Mouse (Mus musculus) CD4-positive helper T cell, adult 2 months (primary cell): ENCODE results near the gene Rnf157.
A peak's percentile ranks its signal among the peaks of the same experiment; 100 is the strongest.
"Not testable (repeated sequence)": the region's sequence is repeated elsewhere in the genome, so short reads cannot be mapped to it uniquely, and the experiment has no call there.

Experiments used
- DNase-seq: peaks from one replicate; pipeline ENCODE4 v3.0.0-alpha.2; 2012; ENCODE audit warnings: low read depth, missing footprints, low spot score

The Rnf157 gene

DNA sequence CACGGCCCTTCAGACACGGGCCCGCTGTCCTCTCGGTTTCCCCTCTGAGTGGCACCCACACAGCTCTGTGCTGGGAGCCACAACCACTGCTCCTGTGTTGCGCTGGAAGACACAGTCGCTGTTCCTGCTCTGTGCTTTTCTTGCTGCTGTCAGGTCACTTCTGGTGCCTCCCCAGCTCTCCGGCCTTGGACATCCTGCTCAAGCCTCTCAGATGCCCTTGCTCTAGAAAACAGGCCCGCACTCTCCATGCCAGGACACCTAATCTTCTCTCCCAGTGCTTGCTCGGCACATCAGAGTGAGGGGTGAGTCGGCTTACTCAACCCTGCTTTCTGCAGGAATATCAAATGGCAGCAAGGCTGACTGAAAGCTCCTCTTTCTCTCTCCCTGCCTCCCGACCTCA lies 28.7 kb downstream of the Rnf157 start:
- no peak for DNase-seq

DNA sequence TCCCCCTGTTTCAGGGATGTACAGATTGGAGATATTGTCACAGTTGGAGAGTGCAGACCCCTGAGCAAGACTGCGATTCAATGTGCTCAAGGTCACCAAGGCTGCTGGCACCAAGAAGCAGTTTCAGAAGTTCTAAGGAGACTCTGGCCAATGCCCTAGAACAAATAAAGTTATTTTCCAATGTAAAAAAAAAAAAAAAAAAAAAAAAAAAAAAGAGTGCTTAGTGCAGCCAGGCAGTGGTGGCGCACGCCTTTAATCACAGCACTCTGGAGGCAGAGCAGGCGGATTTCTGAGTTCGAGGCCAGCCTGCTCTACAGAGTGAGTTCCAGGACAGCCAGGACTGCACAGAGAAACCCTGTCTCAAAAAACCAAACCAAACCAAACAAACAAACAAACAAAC lies 29.8 kb downstream of the Rnf157 start:
- DNase-seq = not testable (repeated sequence)

DNA sequence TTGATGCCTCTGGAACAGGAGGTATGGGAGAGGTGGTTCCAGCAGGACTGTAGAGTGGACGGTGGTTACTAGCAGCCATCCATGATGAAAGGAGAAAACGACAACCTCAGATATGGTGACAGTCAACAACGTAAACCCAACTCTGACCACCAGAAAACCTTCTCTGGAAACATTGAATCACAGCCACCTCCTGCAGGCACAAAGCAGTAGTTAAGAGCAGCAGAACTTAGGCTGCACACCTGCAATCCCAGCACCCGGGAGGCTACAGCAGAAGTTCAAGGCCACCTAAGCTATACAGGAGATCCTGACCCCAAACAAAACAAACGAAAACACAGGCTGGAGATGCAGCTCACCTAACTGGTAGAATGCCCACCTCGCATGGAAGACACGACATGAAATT lies 32.1 kb downstream of the Rnf157 start:
- DNase-seq = no peak

DNA sequence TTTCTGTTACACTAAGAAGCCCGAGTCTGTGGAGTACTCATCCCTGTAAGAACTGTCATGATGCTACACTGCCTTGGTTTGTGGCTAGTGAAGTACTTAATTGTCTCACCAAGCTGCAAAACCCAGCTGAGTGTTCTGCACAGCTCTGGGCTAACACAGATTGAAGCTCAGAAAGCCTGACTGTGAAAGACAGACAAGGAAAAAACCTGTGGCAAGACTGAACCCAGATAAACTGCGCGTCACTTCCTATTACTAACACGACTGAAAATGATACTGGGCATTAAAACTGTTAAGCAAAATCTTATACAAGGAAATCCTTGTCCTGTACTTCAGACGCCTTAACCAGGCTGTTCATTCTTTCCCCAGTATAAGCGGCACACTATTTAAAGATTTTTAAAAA lies 33.3 kb downstream of the Rnf157 start:
- DNase-seq = peak; percentile 65

DNA sequence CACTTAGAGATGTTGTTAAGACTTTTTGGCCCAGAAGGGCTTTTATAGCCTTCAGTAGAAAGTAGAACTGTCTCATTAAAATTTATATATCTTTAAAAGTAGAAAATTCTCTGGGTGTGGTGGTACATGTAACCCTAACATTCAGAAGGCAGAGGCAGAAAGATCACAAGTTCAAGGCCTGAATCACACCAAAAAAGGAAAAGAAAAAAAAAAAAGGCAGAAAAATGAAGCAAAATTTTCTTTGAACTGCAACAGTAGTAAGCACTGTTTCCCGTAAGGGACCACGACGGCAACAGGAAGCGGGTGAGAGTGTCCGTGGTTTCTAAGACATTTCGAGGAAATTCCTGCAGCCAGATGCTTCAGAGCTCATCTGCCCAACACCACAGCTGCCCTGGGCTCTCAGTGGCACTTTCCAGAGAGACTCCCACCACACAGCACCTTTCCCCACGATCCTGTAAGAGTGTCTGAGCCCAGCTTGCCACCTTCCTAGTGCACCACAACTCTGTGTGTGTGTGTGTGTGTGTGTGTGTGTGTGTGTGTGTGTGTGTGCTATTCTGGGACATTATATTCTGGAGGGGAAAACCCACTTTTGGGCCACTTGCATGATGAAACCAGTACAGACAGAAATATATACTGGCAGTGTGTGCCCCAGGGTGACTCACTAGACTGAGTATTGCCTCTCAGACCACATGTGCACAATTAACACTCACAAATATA lies 35.7 kb downstream of the Rnf157 start:
- peak; percentile 87 for DNase-seq

DNA sequence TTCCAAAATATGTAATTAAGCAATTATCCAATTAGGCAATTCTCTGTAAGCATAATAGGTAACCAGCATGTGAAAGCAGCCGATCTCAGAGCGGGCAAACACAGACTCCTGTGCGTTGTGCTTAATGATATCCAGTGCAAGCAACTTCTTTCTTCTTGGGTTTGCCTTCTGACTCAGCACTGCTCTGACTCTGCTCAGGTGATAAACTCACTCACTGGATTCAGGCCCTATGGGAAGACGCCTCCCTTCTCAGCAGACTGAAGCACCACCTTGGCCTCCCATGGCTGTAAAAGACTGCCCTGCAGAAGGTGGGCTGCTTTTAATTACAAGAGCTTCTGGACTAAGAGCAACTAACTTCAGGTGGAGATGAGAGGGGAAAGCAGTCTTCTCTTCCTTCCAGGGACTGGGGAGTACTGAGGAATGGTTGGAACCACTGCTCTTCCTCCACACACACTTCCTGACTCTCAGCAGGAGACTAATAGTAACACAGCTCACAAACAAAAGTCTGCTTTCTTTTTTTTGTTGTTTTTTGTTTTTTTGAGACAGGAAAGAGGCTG lies 40.9 kb downstream of the Rnf157 start:
- DNase-seq = no peak

DNA sequence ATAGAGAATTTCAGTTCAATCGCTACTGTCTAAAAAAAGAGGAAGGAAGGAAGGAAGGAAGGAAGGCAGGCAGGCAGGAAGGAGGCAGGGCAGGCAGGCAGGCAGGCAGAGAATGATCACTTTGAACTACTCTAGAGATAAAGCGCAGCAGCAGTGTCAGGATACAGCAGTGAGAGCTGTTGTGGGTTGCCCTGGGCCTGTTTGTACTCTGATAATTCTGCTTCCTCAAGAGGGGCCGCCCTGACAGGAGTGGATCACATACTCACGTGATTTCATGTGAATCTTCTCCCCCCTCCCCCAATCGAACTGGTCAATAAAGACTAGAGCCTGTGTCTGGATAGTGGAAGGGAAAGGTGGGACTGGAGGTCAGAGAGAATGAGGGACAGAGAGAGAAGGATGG lies 43.2 kb downstream of the Rnf157 start:
- DNase-seq = peak; percentile 66

DNA sequence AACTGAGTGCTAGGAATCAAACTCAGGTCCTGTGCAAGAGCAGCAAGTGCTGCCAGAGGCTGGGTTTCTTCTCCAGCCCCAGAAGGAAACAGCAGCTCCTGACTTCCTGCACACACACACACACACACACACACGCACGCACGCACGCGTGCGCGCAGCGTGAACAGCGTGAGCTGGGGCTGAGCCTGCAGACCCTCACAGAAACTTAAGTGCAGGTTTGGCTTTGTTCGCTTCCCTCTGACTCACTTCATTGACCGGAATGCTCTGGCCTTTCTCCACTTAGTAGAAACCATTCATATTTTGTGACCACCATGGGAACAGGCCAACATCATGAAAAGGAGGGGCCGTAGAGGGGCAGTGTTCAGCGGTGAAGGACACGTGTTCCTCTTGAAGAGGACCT lies 43.8 kb downstream of the Rnf157 start:
- peak; percentile 59 for DNase-seq

DNA sequence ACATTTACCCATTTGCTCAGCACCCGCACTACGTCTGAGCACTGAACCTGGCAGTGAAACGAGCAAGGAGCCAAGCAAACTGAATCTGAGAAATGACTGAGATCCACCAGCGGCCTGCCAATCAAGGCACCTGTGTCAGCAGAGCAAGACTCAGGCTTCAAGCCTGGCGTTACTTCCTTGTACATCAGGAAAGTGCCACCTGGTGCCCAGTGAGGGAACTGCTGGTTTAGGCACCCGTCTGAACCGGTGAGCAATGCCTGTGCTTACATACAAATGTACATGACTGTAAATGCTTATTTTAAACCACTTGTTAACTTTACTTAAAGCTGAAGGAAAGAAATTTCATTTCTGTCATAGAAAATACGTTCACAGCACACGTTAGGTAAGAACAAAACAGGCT lies 44.7 kb downstream of the Rnf157 start:
- peak; percentile 89 for DNase-seq

DNA sequence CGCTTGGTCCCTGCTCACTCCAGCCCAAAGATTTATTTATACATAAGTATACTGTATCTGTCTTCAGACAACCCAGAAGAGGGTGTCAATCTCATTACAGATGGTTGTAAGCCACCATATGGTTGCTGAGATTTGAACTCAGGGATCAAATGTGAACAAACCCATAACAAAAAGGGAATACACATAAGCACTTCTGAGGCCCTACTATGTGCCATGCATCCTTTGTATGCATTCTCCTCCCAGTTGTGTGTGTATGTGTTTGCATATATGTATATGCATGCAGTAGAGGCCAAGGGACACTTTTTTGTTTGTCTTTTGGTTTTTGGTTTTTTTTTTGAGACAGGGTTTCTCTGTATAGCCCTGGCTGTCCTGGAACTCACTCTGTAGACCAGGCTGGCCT lies 46.2 kb downstream of the Rnf157 start:
- DNase-seq = no peak

DNA sequence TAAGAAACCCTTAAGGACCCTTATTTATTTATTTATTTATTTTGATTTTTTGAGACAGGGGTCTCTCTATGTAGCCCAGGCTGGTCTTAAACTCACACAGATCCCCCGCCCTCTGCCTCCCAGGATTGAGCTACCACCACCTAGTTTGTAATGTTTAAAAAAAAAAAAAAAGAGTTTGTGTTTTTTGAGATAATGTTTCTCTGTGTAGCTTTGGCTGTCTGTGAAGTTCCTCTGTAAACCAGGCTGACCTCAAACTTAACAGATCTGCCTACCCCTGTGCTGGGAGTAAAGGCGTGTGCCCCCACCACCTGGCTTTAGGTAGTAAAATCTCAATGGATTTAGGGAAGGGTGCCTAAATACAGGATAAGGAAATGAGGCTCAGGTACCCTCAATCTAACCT lies 46.7 kb downstream of the Rnf157 start:
- no peak for DNase-seq

DNA sequence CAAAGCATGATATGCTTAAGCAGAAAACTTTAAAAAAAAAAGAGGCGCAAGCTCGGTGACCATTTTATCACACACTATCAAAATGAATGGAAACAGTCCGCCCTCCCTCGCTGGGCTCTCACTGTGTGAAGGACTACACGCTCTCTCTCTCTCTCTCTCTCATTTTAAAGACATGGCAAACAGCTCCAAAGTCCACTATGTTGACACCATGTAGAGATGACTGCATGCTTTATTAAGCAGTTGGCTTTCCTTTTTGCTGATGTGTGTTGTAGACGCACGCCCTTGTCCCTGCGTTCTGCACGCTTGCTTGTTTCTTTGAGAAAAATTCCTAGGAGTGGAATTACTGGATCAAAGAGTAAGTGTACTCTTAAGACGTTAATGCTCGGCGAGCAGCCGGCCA lies 47.4 kb downstream of the Rnf157 start:
- DNase-seq = no peak

DNA sequence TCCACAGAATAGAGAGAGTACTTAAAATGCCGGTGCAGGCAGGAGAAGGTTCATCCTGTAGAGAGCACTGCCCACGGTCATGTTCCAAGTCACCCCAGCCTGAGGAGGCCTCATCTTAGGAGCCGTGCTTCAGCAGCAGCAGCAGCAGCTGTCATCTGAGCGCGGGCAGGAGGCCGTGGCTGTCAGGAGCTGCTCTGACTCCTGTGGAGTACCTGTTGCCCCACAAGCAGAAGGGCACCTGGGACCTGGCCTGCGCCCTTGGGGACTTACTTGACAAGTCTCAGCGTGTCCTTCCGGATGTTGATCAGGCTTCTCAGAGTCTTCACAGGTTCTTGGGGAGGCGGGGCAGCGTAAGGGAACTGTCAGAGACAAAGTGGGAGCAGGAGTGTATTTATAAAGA lies 50.8 kb downstream of the Rnf157 start:
- no peak for DNase-seq

DNA sequence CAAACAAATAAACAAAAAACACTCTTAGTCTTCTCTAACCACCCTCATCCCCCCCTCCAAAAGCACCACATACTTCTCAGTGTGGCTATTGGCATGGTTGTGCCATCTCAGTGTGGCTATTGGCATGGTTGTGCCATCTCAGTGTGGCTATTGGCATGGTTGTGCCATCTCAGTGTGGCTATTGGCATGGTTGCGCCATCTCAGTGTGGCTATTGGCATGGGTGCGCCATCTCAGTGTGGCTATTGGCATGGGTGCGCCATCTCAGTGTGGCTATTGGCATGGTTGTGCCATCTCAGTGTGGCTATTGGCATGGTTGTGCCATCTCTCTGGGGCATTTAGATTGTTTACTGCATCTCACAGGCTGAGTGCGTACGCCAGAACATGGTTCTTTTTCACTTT lies 51.9 kb downstream of the Rnf157 start:
- not testable (repeated sequence) for DNase-seq

DNA sequence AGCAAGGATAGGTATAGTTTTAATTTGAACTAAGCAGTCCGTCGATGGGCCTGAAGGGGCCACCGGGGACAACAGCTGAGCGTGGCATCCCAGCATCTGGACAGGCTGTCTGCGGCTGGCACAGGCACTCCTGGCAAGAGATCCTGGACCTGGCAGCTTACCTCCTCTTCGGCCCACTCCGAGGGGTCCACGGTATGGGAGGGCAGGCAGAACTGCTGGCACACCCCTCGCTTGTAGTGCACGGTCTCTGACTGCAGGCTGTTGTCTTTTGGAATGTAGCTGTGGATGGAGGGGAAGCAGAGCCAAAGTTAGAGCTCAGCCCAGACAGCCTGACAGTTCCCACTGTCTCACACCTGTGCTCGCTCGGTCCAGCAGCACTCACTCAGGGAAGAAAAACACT lies 53.2 kb downstream of the Rnf157 start:
- DNase-seq = no peak

DNA sequence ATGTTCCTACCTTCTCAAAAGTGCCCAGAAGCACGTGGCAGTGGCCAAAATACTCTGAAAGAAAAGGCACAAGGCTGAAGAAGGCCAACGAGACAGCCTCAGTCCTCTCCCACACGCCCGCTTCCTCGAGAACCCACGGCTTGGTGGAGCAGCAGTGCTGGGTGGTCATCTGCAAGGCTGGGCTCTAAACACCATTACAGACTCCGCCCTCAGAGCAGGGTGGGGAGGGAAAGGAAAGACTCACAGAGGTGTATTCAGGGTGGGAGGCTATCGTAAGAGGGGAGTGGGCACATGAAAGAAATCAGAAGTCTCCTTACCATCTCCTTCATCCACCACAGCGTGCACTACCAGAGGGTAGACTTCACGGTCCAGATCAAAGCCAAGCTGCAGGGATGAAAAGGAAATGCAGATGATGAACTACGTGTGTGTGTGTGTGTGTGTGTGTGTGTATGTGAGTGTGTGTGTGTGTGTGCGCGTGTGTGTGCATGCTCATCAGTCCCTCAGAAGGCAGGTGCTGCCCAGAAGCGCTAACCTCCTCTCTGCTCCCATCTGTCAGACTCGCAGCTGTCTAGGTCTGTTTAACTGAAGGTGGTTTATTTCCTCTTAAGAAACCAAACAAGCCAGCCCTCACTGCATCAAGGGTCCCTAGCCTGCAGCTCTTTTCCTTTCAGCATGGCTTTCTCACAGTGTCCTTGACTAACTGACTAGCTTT lies 53.8 kb downstream of the Rnf157 start:
- no peak for DNase-seq

DNA sequence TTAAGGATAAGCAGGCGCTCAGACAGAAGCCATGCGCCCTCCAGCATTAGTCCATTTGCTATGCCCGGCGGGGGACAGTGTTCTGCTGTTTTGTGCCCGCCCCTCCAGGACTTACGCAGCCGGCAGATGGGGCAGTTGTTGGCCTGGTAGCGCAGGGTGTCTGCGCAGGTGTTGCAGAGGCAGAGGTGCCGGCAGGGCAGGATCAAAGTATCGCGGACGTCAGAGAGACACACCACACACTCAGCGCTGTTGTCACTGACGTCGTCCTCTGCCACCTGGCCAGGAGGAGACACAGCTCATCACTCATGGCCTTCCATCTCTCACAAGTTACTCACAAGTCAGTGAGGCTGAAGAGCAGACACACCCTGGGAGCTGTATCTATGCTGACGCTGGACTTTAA lies 58.3 kb downstream of the Rnf157 start:
- DNase-seq = peak; percentile 50

DNA sequence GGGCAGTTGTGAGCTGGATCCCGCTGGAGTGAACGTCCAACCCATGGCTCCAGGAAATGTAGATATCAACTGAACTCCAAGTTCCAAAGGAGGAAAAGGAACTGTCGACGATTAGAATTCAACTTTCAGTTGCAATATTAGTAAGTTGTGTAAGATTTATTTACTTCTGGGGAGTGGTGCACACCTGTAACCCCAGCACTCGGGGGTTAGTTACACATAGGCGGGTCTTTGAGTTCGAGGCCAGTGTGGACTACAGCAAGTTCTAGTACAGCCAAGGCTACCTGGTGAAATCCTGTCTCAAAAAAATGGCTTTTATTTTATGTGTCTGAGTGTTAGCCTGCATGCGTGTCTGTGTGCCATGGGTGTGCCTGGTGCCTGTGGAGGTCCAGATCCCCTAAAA lies 59.3 kb downstream of the Rnf157 start:
- DNase-seq = no peak

DNA sequence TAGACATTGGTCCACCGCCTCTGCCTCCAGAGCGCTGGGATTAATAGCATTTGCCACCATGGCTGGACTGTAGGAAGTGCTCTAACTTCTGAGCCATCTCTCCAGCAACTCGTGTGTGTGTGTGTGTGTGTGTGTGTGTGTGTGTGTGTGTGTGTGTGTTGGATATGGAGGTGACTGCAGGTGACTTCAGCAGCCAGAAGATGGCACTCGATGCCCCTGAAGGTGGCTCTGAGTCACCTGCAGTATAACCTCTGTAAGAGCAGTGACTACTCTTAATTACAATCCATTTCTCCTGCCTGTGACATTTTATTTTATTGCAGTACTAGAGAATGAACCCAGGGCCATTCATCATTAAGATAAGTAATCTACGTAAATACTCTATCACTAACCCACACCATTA lies 61.5 kb downstream of the Rnf157 start:
- DNase-seq = no peak

DNA sequence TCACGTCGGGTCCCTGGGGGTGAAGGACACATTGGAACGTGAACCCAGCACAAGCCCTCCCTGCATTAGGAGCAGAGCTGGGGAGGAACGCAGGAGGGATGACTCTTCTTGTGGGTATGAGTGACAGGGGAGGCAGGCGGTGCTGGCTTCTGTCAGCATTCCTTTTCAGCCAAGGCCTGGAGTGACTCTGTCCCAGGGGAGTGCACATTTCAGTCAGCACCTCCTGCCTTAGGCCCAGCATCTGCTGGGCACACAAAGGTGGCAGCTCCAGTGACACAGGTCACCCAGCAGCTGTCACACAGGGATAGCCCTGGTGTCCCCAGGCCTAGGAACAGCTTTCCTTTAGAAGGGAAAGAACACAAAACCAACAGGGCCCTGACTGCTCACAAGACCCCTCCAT lies 64.9 kb downstream of the Rnf157 start:
- DNase-seq = no peak

DNA sequence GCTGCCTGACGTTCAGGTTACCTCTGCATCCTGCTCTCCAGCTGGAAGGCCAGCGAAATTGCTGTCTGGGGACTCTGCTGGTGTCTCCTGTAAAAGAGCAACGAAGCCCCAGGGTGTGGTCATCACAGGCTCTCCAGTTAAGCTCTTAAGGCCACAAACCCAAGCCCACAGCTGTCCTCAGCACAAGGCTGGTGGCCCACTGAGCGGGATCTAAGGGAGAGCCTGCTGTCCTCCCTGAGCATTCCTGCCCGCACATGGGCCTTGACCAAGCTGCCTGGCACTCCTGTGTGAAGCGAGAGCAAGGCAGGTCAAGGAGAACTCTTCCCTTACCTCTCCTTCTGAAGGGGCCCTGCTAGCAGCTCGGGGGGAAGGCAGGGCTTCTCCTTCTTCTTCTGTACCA lies 65.8 kb downstream of the Rnf157 start:
- DNase-seq = no peak

DNA sequence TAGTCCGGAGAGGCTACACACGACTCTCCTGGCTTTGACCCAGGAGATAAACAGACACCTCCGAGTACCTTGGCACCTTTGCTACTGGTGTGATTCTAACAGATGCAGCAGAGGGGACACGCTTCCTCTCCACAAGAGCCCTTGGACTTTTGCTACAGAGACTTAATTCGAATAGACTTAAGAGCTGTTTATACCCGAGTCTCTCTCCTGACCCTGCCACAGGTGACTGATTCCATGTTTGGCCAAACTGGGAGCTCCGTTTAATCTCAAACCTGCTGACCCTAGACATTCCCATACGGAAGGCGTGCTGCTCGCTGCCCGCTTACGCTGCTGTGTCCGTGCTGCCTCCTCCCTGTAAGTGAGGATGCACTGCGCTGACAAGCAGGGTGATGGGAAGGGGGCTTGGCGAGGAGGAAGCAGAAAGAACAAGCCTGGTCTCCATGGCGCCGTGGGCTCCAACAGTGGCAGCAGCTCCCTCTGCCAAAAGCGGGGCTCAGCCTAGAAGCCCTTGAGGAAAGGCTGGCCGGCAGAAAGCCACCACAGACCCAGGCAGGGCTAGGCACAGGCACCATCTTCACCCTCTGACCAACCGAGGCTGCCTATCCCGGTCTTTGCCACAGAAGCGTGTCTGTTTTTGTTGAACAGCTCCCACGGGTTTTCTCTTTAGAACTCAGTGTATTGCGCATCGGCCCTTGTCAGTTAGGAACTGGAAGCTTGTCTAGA lies 70.6 kb downstream of the Rnf157 start:
- DNase-seq = no peak

DNA sequence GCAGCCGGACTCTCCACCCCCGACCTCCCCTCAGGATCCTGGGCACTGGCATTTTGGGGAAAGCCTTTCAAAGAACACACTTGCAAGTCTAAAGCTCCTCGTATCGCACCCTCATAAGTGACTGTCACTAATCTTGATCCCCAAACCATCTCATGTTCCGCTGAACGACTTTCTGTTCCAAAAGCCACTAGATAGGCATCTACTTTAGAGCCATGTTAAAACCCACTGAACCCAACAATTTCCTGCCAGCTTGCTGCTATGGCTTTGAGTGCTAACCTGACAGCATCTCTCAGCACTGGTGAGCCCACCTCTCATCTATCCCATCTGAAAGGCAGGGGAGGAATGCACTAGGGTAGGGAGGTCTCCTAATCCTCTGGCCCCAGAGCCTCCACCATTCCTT lies 75.3 kb downstream of the Rnf157 start:
- peak; percentile 58 for DNase-seq
